In genomic region chr3:89411490-89412393, GRCm38 (mm10) we compare ENCODE assay signal across 8 mouse cellular contexts. TPM values are rescaled to one million over a fixed set of nuclear protein-coding genes. Genes with fewer than 3 reads are reported as not detected.
DNase-seq lines count a peak whose midpoint lies in the region; ATAC-seq lines count a peak whose summit lies in the region.

Gene Flad1, minus strand, starts transcription at chr3:89411870.

- 5% methylated on average over 28 of the region's 28 CpGs for WGBS in lung, embryonic 16.5 days

- no peaks in the 10 kb centered on the region for H3K27me3 ChIP-seq in lung, embryonic 16.5 days (ENCODE audit: control insufficient read depth, insufficient read depth, low read depth, low read length)

- peak; percentile 99 to 100 for ATAC-seq in hematopoietic stem cell, adult 5-6 weeks (replicated peaks in 1 of 2; ENCODE audit: insufficient read depth in 1 of 2, low FRiP score in 2 of 2, low TSS enrichment in 1 of 2, low read depth in 1 of 2, poor library complexity in 2 of 2, severe bottlenecking in 2 of 2)
- peak; percentile 99 for ATAC-seq in lung, embryonic 16.5 days (ENCODE audit: low read depth)

- peak within 1 kb of the TSS; percentile 14; the same call in 1 of the 2 replicates for H3K27ac ChIP-seq in lung, embryonic 16.5 days (ENCODE audit: low read length)

- peak within 1 kb of the TSS; percentile 65 for H3K4me3 ChIP-seq in lung, embryonic 16.5 days (ENCODE audit: low read length)

- H3K9me3 ChIP-seq in lung, embryonic 16.5 days (ENCODE audit: control insufficient read depth, low read length), result no peaks in the 10 kb centered on the region

- peaks cover 11% of the 10 kb centered on the region for H3K4me1 ChIP-seq in lung, embryonic 16.5 days (replicated peaks; ENCODE audit: control insufficient read depth, insufficient read depth, low read length)

- peak within 1 kb of the TSS; percentile 67 for H3K9ac ChIP-seq in lung, embryonic 16.5 days (ENCODE audit: low read length)

- peak; percentile 100 for DNase-seq in MEL-GATA-1-ER (ENCODE audit: extremely low read depth, low read depth)
- peak; percentile 100 for DNase-seq in cerebellum, adult 8-10 months
- DNase-seq in forelimb bud, embryonic 11.5 days (ENCODE audit: low read depth, low spot score), result peak; percentile 100
- DNase-seq in layer of hippocampus, adult 9-10 months (ENCODE audit: low spot score), result peak; percentile 100
- DNase-seq in ovary, postnatal 10 days (ENCODE audit: low spot score), result peak; percentile 99
- peak; percentile 98 to 99 for DNase-seq in thymus, postnatal 10 days (ENCODE audit: low spot score in 2 of 2)

- peak within 1 kb of the TSS; percentile 81 for H3K4me2 ChIP-seq in lung, embryonic 16.5 days (ENCODE audit: low read depth, low read length)

- H3K36me3 ChIP-seq in lung, embryonic 16.5 days (ENCODE audit: control insufficient read depth, insufficient read depth, low read length), result peaks cover 26% of the 10 kb centered on the region

RNA-seq across cellular contexts. Expression of gene Flad1, which starts in this region (rescaled TPM):
- total RNA-seq in hematopoietic stem cell, adult 5-6 weeks (2017), result 12.9 and 18.2 TPM in 2 replicates
- polyA plus RNA-seq in lung, embryonic 16.5 days (2015; fragmentation: Nextera tagmentation; extraction: Ambion mirVana), result 24.0 and 26.9 TPM in 2 replicates

Comparison
In these comparisons a context has a peak if more than half of its experiments do, and no peak if none do; other contexts are left out.
1. Peak in every context shown above with its lines: DNase-seq, ATAC-seq, H3K4me3 ChIP-seq and H3K27ac ChIP-seq.